Mouse (Mus musculus): ENCODE results near the gene Ptch1. TPM values are rescaled to one million over a fixed set of nuclear protein-coding genes. Genes with fewer than 3 reads are reported as not detected.
A peak's percentile ranks its signal among the peaks of the same experiment; 100 is the strongest.

Gene Ptch1
- polyA plus RNA-seq, 1 experiment from 2014 or later = 13.8 TPM

DNA sequence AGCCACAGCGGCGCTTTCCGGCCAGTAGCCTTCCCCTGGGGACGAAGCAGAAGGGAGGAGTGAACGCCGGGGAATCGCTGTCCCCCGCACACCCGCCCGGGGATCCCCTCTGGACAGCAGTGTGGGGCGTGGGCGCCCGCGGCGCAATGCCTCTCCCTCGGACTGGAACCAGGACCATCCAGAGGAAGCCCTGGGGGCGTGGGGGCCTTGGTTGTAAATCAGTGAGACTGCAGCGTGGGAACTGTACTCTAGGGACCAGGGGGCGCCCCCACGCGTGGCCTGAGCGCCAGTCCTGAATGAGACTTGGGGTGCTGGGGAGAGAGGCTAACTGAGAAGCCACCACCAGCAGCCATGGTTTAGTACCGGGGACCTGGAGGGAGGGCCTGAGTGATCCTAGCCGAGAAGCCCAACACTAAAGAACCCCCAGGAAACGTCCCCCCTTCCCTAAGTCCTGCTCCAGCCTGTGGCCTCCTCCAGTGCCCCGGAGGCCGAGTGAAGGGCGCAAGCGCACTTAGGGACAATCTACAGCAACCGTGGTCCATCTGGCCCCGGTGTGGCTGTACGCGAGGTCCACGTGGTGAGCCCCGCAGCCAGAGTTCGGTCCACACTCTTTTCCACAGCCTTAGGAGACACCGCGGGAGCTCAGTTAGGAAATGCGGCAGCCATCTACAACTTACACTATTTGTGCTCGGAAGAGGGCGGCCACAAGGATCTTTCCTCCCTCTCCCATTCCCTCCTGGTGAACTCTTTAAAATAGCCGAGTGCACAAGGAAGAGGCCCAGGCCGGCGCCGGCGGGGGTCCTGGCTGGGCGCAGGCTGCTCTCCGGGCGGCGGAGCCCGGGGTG, 9.4 kb downstream of the Ptch1 start:
- CTCF ChIA-PET = interaction anchor here (1.0 kb wide), 1 partner anchor 132 kb away, joined by 3 read pairs; no protein-coding TSS in a partner anchor
- DNase-seq (ENCODE audit: low read depth, low spot score) (no peak), ATAC-seq (no peak)
- no peak for TF ChIP-seq CTCF (IDR thresholded peaks at IDR 0.05)
- POLR2A ChIA-PET = interaction anchor here (0.8 to 1.3 kb wide), 3 partner anchors 23 to 68 kb away, joined by 3 read pairs; no protein-coding TSS in a partner anchor
- no peaks in the 10 kb centered on the region for H3K27me3 ChIP-seq
- in situ Hi-C loops (cut with MboI; ENCODE audit: low pct_unique_long_range_greater_than_20kb) = loop anchor here (5.0 kb wide), 1 partner anchor 132 kb away; no protein-coding TSS in a partner anchor

DNA sequence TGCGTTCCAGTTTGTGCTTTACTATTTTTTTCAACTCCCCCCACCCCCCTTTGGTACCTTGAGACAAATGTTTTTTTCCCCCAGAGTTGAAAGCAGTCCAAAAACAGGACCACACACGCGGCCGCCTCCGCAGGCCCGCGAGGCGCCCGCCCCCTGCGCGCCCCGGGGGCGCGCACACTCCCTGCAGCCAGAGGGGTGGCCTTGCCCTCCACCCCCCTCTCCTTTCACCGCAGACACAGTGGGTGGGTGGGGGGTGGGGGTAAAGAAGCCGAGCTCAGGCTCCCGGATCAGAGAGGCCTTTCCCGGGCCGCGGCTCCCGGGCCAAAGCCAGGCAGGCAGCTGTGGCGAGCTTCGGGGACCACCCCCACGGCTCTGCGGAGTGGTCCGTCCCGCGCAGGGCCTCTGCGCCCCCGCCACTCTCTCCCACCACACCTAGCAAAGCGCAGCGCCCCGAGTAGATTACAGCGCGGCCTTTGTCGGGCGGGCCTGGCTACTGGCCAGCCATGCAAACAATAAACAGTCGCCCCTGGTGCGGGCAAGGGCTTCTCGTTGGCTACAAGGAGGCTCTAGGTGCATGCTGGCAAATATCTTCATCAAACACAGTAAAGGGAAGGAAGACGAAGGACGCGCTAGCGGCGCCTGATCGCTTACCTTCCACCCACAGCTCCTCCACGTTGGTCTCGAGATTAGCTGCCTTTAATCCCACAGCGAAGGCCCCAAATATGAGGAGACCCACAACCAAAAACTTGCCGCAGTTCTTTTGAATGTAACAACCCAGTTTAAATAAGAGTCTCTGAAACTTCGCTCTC, 10.2 kb downstream of the Ptch1 start:
- in situ Hi-C loops (cut with MboI; ENCODE audit: low pct_unique_long_range_greater_than_20kb) = loop anchor here (5.0 kb wide), 1 partner anchor 131 kb away; no protein-coding TSS in a partner anchor
- POLR2A ChIA-PET = interaction anchor here (0.5 to 1.3 kb wide), 4 partner anchors 11 to 554 kb away, joined by 3 to 5 read pairs (median 3); no protein-coding TSS in a partner anchor
- ATAC-seq = peak; percentile 15
- H3K27me3 ChIP-seq = no peaks in the 10 kb centered on the region
- TF ChIP-seq CTCF (IDR thresholded peaks at IDR 0.05) = no peak
- CTCF ChIA-PET = interaction anchor here (1.0 to 1.5 kb wide), 3 partner anchors 10 to 133 kb away, joined by 3 to 6 read pairs (median 3); no protein-coding TSS in a partner anchor
- DNase-seq (ENCODE audit: low read depth, low spot score) = no peak

DNA sequence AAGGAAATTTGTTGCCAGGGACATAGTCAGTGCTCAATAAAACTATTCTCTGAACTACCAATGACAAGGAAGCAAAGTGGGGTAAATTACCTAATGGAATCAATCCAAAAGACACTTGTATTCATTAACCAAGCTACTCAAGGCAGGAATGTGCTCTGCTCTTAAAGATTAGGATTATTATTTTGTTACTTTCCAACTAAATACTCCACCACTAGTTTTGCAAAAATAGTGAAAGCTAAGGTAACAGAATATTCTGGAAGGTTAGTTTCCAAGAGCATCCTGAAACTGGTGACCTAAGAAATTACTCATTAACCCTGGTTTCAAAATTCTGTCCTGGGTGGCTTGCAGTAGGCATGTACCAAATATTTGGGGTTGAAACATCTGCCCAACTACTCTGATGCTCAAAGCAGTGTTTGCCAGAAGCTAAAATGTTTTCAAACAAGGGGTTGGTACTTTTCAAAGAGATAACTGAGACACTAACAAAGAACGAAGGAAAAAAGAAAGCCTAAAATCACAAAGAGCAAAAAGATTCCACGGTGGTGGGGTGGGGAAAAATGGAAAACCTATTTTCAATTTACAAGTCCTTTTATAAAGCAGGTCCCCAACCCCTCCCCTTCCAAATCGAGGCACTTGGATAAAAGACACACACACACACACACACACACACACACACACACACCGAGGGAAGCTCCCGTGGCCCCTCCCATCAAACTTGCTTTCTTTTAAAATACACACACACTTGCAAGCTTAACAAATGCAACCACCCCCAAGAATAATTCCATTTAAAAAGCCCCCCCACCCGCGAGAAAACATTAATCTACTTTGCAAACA, 11.0 kb downstream of the Ptch1 start:
- DNase-seq (ENCODE audit: low read depth, low spot score) (no peak), ATAC-seq (no peak)
- ChIA-PET POLR2A (interaction anchor here (0.6 to 1.3 kb wide), 4 partner anchors 10 to 555 kb away, joined by 3 to 5 read pairs (median 3); no protein-coding TSS in a partner anchor), CTCF (interaction anchor here (1.3 to 1.5 kb wide), 2 partner anchors 10 to 47 kb away, joined by 3 to 6 read pairs; no protein-coding TSS in a partner anchor)
- in situ Hi-C loops (cut with MboI; ENCODE audit: low pct_unique_long_range_greater_than_20kb) = loop anchor here (5.0 kb wide), 1 partner anchor 130 kb away; no protein-coding TSS in a partner anchor
- H3K27me3 ChIP-seq = no peaks in the 10 kb centered on the region
- no peak for TF ChIP-seq CTCF (IDR thresholded peaks at IDR 0.05)

DNA sequence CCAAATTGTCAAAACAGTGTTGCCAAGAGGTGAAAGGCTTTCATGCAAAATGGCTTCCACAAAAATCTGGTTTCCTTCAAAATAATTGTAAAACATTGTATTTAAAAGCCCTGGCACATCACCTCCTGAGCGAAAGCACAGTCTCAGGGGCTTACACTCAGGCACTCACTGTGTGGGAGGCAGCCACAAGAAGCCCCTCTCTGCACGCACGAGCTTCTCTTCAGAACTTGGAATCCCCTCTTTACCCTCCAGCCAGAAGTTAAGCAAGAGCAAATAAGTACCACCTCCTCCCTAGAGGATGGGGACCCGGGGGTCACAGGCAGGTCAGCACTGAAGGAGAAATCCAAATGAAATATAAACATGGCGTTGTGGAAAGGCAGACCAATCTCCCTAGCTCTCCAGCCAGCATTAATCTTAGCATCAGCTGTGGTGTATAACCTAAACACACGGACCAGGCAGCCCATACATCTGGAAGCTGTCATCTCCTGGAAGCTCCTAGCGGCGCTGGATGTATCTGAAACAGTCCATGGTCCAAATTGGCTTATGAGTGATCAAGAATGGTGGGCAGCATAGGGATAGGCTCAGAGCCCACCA, 15.0 kb downstream of the Ptch1 start:
- TF ChIP-seq CTCF (IDR thresholded peaks at IDR 0.05) = no peak
- in situ Hi-C loops (cut with MboI; ENCODE audit: low pct_unique_long_range_greater_than_20kb) = no loop called here
- no peaks in the 10 kb centered on the region for H3K27me3 ChIP-seq
- DNase-seq (ENCODE audit: low read depth, low spot score) (no peak), ATAC-seq (no peak)
- ChIA-PET POLR2A (no interaction called here), CTCF (no interaction called here)

DNA sequence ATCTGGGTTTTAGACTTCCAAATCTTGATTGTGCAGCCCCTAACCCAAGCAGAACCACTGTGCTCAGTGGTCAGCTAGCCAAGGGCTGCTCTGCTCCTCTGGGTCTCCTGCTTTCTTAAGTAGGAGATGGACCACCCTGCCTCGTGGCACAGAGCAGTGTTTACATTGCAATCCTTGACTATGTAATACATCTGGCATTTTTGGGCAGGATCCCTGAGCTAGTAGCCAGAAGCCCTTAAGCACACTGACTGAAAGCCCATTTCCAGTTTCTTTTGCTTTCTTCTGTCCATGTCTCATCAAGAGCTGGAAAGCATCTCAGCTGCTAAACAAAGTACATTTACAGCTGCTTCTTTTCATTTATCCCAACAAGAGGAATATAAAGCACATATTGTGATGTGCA, 17.0 kb downstream of the Ptch1 start:
- in situ Hi-C loops (cut with MboI; ENCODE audit: low pct_unique_long_range_greater_than_20kb) = no loop called here
- TF ChIP-seq CTCF (IDR thresholded peaks at IDR 0.05) = no peak
- POLR2A ChIA-PET = interaction anchor here (0.6 kb wide), 1 partner anchor 12 kb away, joined by 4 read pairs; no protein-coding TSS in a partner anchor
- DNase-seq (ENCODE audit: low read depth, low spot score) = no peak
- no peaks in the 10 kb centered on the region for H3K27me3 ChIP-seq
- no peak for ATAC-seq
- CTCF ChIA-PET = no interaction called here

GRCm38 (mm10) chr13:63555885-63556284, 17.5 kb downstream of the Ptch1 start:
- in situ Hi-C loops (cut with MboI; ENCODE audit: low pct_unique_long_range_greater_than_20kb) = no loop called here
- ChIA-PET CTCF (no interaction called here), POLR2A (interaction anchor here (0.5 to 0.6 kb wide), 3 partner anchors 12 to 171 kb away, joined by 3 to 5 read pairs (median 4); no protein-coding TSS in a partner anchor)
- no peak for TF ChIP-seq CTCF (IDR thresholded peaks at IDR 0.05)
- no peaks in the 10 kb centered on the region for H3K27me3 ChIP-seq
- DNase-seq (ENCODE audit: low read depth, low spot score) (no peak), ATAC-seq (no peak)

GRCm38 (mm10) chr13:63554569-63554968, 18.8 kb downstream of the Ptch1 start:
- DNase-seq (ENCODE audit: low read depth, low spot score) (no peak), ATAC-seq (no peak)
- in situ Hi-C loops (cut with MboI; ENCODE audit: low pct_unique_long_range_greater_than_20kb) = no loop called here
- CTCF ChIA-PET = no interaction called here
- TF ChIP-seq CTCF (IDR thresholded peaks at IDR 0.05) = no peak
- POLR2A ChIA-PET = no interaction called here
- no peaks in the 10 kb centered on the region for H3K27me3 ChIP-seq

GRCm38 (mm10) chr13:63553436-63553835, 20.0 kb downstream of the Ptch1 start:
- ChIA-PET POLR2A (no interaction called here), CTCF (interaction anchor here (0.6 to 1.3 kb wide), 2 partner anchors 9 to 328 kb away, joined by 3 to 6 read pairs; no protein-coding TSS in a partner anchor)
- in situ Hi-C loops (cut with MboI; ENCODE audit: low pct_unique_long_range_greater_than_20kb) = no loop called here
- no peak for TF ChIP-seq CTCF (IDR thresholded peaks at IDR 0.05)
- ATAC-seq = no peak
- no peak for DNase-seq (ENCODE audit: low read depth, low spot score)
- H3K27me3 ChIP-seq = no peaks in the 10 kb centered on the region

- CTCF ChIA-PET = interaction anchor here (1.3 kb wide), 1 partner anchor 10 kb away, joined by 6 read pairs; no protein-coding TSS in a partner anchor
- no peak for TF ChIP-seq CTCF (IDR thresholded peaks at IDR 0.05)
- POLR2A ChIA-PET = interaction anchor here (1.2 kb wide), 1 partner anchor 10 kb away, joined by 3 read pairs; no protein-coding TSS in a partner anchor
- in situ Hi-C loops (cut with MboI; ENCODE audit: low pct_unique_long_range_greater_than_20kb) = no loop called here
- DNase-seq (ENCODE audit: low read depth, low spot score) = no peak
- peak; percentile 51 for ATAC-seq
- H3K27me3 ChIP-seq = no peaks in the 10 kb centered on the region
These were observed 21.0 kb downstream of the Ptch1 start for GRCm38 (mm10) chr13:63552291-63552932.

All from Patski (cell line).